Mouse (Mus musculus): ENCODE data around the gene Cytl1.

Cytl1 gene

GRCm38 (mm10) chr5:37769031-37769430 lies 33.7 kb downstream of the Cytl1 start:
- DNase-seq (ENCODE audit: extremely low spot score), result no peak

- DNase-seq (ENCODE audit: extremely low spot score), result no peak
Observed at GRCm38 (mm10) chr5:37770870-37771269, 35.6 kb downstream of the Cytl1 start.

GRCm38 (mm10) chr5:37774011-37774410 lies 38.7 kb downstream of the Cytl1 start:
- no peak for DNase-seq (ENCODE audit: extremely low spot score)

- no peak for DNase-seq (ENCODE audit: extremely low spot score)
Observed at GRCm38 (mm10) chr5:37775681-37776080, 40.4 kb downstream of the Cytl1 start.

- DNase-seq (ENCODE audit: extremely low spot score), result no peak
Observed at GRCm38 (mm10) chr5:37783306-37783705, 48.0 kb downstream of the Cytl1 start.

- no peak for DNase-seq (ENCODE audit: extremely low spot score)
Observed at GRCm38 (mm10) chr5:37784847-37785391, 49.6 kb downstream of the Cytl1 start.
